Mouse (Mus musculus) spleen, adult 2 months (tissue): ENCODE measurements around the gene Gm27029.

ENCODE experiments used
- CTCF ChIP-seq: fragments of 200-500 bp; IDR thresholded peaks from 2 replicates; pipeline ENCODE4 v1.5.1; 2011; ENCODE audit warnings: mild to moderate bottlenecking, inconsistent platforms; ENCODE audit not compliant: insufficient read depth, insufficient read length, insufficient replicate concordance; ENCODE audit errors: extremely low read depth
- POLR2A ChIP-seq: fragments of 200-500 bp; IDR thresholded peaks from 2 replicates; pipeline ENCODE4 v1.6.1; 2011; ENCODE audit warnings: low read depth, low read length, inconsistent platforms

GRCm38 (mm10) chr11:101468731-101469130 lies 44.1 kb upstream of the Gm27029 start:
- TF ChIP-seq POLR2A: no peak
- no peak for TF ChIP-seq CTCF
